Mouse (Mus musculus): ENCODE results near the gene Ppp4r3b.
A peak's percentile ranks its signal among the peaks of the same experiment; 100 is the strongest.

The Ppp4r3b gene

DNA sequence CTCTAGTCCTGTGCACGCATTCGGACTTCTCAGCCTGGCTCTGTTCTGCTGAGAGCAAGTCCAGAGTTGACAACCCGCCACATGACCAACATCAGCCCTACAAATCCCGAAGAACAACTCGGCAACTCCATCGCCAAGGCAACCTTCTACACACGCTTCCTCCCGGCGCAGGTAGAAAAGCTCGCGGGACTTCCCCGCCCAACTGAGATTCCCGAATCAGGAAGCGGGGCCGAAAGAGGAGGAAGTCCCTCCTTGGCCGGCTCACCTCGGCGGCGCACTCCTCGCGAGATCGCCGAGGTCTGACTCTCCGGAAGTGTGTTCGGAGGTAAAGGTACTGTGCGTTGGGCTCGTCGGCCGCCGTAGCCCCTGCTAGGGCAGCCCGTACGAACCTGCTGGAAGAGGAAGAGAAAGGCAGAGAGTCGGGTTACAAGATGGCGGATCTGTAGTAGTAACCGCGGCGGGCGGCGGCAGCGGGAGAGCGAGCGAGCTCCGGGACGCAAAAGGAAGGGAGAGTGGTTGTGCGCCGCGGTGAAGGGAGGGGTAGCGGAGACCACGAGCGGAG is at the start of gene Ppp4r3b:
TSS of gene Ppp4r3b (plus strand) at position 328 of the 562 bp plus-strand sequence.
- DNase-seq, result peak; percentile 100

DNA sequence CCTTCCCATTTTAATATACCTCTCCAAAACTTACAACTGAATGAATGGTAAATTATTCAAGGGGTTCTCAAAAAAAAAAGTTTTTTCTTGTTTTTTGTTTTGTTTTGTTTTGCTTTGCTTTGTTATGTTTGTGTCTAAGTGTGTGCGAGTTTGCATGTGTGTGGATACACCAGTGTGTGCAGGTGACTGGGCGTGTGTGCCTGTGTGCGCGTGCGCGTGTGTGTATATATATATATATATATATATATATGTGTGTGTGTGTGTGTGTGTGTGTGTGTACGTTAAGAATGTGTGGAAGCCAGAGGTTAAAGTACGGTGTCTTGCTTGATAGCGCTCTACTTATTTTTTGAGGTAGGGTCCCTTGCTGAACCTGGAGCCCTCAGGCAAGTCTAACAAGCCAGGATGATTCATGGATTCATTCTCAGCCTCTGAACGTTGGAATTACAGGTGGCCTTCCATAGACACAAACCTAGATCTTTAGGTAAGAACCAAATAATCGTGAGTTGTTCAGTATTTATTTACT is 42.8 kb upstream of the Ppp4r3b start:
- DNase-seq, result no peak

DNA sequence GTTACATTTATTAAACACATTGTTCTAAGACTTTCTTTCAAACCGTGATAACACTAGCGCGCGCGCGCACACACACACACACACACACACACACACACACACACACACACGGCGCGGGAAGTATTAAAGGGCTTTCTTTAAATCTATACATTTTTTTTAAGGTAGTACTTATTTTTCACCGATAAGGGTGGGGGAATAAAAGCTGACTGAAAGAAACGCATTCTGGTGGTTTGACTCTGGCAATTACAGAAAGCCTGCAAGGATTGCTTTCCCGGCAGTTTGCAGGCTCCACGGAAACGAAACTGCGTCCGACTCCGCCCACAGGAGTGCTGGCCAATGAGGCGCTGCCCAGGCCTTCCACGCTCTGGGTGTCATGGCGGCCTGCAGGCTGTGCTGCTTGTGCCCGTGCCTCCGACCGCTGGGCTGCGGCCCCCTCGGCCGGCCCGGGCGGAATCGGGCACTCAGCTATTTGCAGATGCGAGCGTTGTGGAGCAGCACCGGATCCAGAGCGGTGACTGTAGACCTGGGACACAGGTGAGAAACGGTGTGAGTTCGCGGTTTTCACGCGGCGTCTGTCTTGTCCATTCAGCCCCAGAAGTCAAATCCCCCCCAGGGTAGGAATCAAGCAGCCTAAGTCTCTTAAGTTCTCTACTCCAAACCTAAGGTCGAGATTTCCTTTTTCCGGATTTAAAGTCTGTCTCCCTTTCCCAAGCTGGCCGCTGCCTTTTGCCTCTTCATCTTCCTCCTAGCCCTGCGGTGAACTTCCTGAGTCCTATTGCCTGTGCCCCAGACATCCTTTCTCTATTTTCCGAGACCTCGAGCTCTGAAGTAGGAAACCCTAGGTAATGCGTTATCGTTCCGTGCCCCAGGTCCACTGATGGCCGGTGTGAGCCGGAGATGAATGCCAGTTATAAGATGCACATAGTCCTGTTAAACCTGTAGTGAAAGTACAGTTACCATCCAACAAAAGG is 42.0 kb upstream of the Ppp4r3b start, which contains the start of gene Pnpt1:
TSS of gene Pnpt1 (plus strand) at position 360 of the 971 bp plus-strand sequence.
- DNase-seq, result peak; percentile 99

DNA sequence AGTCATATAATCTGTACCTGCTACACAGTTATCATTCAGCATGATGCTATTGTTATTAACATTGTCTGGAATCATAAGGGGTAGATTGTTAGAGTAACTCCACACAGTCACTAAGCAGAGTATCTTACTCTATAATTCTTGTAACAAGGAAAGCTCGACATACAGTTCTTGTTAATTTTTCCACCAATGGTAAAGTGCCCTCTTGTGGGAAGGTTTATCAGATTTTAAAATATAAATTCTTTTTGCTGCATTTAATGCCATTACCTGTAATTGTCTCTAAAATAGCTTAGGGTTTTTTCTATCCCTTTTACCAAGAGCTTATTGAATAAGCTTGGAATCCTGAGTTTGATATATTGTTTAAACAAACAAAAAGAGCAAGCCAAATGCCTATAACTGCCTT is 32.0 kb upstream of the Ppp4r3b start:
- no peak for DNase-seq

DNA sequence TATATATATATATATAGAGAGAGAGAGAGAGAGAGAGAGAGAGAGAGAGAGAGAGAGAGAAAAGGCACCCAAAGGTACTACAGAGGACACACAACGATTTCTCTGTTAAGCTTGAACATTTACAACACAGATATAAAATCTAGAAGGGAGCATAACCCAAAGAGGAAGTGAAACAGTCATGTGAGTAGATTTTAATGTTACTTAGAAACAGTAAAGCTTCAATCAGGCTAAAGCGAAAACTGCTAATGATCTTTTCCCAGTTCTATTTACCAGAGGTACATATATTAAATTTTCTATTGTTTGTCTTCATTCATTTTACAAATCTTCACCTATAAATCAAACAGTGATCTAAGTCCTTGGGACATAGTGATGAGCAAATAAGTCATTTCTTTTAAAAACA is 23.8 kb upstream of the Ppp4r3b start:
- DNase-seq, result no peak

DNA sequence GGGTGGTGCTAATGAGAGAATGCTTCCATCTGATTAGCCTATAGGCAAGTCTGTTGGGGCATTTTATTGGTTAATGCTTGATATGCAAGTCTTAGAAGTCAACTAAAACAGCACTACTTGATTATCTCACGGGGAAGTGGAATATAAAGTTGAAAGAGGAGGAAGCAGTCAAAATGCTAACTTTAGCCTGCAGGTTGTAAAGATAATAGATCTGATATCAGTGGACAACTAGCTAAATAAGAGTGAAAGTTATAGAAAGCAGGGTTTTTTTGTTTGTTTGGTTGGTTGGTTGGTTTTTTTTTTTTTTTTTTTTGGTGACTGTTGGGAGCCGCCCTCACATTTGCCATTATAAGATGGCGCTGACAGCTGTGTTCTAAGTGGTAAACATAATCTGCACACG is 9.1 kb upstream of the Ppp4r3b start:
- no peak for DNase-seq

DNA sequence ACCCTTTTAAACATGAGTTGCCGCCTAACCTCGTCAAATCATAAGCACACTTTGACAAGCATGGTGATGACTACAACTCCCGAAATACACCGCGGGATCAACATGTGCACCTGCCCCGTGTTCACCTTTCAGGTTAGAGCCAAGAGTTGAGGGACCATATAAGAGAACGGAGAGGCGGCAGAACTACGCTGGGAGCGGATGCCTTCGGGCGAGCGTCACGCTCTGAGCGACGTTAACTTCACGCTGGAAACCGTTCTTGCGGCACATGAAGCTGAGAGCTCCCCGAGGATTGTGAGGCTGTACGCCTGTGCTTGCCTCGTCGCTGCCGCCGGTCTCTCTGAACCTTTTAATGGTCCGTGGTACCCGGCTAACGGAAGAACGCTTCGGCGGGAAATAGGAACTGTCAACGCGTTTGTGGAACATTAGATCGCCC is 715 bp upstream of the Ppp4r3b start:
- peak; percentile 92 for DNase-seq

DNA sequence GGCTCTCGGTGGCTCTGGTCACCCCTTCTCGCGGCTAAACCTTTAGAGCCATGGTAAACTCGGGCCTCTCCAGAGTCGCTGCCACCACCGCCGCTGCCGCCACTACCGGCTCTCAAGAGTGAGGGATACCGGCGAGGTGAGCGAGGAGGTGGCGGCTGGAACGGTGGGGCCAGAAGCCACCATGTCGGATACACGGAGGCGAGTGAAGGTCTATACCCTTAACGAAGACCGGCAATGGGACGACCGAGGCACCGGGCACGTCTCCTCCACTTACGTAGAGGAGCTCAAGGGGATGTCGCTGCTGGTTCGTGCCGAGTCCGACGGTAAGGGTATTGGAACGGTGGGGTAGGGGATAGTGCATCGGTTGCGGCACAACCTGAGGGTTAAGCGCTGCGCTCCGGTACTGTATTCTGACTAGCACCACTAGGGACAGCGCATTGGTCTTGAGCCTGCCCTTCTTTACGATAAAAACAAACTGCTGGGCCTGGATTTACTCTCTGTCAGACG is 488 bp downstream of the Ppp4r3b start:
- peak; percentile 97 for DNase-seq

DNA sequence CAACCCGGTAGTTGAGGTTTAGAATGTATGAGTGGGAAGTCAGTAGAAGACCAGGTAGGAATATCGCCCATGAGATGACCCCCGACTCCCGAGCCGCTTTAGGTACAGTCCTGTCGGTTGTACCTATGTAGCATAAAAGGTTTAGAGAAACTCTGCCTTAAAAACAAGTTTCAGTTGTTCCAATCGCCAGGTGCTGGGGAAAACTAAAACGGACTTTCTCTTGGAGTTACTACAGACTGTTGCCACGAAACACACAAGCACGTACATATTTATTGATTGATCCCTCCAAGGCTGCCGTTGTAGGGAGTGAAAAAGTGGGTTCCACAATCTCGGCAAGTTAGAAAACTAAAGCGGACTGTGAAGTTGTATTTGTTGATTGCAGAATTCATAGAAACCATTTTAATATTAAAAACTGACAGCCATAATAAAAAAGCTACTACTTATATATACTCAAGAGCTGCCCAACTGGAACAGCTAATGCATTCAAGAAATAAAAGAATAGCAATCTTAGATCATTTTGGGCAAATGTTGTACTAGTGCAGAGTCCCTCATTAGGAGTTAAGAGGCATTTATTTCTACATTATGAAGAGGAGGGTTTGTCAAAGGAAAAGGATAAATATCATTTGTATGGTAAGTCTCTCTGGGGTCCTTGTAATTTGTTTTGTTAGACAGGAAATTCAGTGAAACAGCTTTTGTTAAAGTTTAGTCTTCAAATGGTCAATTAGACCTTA is 1.2 kb downstream of the Ppp4r3b start:
- no peak for DNase-seq

DNA sequence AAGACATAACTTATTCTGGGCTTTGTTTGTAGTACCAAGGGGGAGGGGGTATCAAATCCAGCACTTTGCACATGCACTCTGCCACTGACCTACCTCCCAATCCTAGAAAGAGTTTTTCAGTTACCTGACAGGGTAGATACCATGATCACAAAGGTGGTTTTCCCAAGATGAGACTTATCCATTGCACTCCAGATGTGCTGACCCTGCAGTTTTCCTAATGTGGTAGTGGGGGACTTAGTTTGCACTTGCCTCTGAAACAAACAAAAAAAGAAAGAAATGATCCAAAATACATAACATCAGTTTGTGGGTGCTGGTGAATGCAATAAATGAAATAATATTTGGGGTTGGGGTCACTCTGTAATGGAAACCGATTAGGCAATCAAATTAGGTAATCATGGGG is 6.6 kb downstream of the Ppp4r3b start:
- peak; percentile 12 for DNase-seq

DNA sequence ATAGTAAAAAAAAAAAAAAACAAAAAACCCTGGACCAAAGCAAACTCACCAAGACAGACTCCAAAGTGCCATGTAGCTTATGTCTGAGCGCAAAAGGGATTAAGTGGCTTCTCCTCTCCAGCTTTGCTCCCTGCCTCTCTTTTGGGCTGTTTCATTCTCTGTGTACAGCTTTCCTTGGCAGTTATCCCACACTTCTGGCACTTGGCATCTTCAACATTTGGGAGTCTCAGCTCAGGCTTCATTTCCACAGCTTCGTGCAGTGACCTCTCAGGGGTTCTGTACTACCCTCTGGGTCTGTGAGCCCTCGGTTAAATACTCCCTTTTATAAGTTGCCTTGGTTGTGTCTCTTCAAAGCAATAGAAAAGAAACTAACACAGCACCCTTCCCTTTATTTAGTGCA is 8.0 kb downstream of the Ppp4r3b start:
- peak; percentile 86 for DNase-seq

DNA sequence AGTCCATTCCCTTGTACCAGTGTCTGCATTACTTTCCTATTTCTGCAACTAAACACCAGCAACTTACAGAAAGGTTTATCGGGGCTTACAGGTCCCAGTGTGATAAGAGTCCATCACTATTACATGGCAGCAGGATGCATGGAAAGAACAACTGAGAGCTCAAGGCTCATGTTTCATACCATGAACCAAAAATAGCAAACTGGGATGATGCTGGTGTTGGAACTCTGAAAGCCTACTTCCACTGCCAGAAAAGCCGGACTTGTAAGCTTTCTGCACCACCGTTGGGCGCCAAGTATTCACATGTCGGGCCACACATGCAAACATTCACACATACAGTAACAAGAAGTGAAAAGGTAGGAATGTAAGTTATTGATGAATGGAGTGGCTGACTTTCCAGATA is 9.1 kb downstream of the Ppp4r3b start:
- peak; percentile 64 for DNase-seq

DNA sequence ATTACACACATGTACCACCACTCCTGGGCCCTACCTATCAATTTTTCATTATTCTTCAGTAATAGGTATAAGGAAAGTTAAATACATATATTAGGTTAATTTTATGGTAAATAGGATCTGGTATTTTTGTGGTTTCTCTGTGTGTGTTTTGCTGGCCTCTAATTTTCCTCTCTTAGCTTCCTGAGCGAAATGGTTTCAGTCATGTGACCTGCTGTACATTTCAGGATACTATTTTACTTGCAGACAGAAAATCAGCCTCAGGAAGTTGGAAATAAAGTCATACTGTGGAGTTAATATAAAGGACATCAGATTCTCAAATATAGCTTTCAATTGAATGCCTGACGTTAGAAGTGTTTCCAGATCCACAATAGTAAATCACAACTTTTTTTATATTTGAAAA is 16.3 kb downstream of the Ppp4r3b start:
- DNase-seq, result no peak

DNA sequence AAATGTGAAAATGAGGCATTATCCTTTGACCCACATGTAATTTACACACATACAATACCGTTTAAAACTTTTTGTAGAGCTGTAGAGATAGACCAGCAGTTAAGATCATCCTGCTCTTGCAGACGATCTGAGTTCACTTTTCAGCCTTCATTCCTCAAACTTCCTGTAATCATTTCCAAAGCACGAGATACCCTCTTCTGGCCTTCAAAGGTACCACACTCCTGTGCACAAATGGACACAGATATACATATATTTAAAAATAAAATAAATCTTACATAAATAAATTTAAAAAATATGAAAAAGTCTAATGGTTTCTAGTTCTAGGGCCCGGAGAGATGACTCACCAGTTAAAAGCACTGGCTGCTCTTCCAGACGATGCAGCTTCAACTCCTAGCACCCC is 31.0 kb downstream of the Ppp4r3b start:
- DNase-seq, result no peak

DNA sequence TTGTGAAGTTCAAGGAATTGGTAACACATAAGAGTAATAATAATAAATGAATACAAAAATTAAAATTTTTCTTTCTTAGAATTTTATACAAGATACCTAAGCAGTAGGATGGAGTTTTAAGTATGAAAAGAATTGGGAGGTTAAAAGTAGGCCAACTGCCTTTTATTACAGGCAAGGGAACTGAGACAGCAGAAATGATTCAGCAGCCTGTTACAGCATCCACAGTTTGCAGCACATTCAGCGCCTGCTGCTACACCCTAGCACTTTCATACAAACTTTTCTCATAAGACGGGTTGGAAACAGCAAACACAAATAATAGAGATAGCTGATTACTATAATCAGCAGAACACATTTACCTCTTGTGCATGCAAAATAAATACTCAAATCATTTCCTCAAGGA is 37.1 kb downstream of the Ppp4r3b start:
- DNase-seq, result no peak

DNA sequence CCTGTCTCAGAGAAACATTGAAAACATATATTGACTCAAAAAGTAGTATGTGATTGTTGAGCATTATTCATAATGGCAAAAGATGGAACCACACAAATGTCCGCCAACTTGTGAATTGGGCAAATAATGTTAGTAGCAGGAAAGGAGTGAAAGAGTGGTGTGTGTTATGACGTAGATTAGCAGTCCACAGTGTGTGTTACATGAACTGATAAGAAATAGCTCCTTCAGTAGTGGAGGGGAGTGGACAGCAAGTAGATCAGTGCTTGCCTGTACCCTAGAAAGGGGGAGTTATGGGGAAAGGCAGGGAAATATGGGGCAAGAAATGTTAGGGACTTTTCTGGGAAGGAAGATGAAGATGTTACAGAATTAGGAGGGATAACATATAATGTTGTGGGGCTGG is 43.5 kb downstream of the Ppp4r3b start:
- DNase-seq, result no peak

DNA sequence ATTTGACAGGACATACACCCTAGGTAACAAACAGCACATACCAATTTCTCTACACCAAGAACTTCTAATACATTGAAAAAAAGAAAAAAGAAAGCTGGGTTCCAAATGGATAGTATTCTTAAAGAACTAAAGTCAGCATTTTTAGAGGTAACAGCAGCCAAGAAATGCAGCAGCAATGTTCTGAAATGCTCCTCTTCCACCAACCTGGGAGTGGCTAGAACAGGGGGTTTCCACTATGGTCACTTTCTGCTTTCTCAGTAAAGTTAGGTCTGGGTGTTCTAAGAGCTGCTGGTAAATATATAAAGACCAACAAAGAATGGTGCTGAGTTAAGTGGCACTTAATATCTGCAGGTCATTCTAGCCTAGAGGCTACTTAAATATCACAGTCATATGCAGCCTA is 46.4 kb downstream of the Ppp4r3b start:
- no peak for DNase-seq

DNA sequence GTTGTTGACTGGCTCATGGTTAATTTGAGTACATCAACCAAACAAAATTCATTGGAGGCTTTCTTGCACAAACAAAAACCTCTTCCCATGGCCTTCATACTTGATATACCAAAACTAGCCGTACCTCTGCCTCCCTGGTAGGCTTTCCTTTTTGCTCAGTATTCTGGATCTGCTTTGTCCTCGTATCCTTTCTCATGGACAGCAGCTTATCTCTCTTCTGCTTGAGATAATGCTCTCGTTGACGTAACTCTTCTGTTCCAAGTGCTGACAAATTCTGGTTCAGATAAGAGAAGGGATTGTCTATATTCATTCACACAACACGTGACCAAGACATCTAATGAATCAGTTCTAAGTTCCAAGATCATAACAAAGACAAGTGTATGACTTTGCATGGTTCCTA is 49.6 kb downstream of the Ppp4r3b start:
- no peak for DNase-seq

DNA sequence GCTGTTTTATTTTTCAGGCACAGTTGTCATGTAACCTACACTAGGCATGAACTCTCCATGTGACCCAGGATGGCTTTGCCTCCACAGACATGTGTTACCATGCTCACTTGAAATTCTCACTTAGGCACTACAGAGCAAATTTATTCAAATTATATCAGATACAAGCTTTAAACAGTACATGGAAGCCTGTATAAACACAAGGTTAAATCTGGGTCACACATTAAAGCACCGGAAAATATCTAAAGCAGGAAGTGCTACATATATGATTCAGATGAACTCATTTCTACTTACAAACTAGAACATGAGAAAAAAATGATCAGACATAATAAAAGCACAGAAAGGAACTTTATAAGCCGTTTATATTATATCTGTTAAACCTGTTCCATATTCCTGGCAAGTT is 52.1 kb downstream of the Ppp4r3b start:
- no peak for DNase-seq

DNA sequence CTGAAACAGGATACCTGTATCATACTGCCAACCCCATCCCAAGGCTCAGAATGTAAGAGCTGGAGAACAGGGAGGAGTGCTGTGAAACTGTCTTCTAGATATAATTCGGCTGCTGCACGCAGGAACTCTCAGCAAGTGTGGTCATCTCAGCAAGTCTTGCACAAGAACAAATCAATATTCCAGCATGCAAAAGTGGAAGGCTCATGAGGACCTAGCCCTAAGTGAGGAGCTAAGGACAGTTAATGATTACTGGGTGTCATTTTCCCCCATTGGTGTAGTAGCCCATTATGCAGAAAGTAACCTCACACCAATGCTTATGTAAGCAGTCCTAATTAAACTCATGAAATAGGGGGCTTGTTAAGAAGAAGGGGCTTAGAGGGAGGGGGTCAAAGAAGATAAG is 56.3 kb downstream of the Ppp4r3b start:
- peak; percentile 54 for DNase-seq

DNA sequence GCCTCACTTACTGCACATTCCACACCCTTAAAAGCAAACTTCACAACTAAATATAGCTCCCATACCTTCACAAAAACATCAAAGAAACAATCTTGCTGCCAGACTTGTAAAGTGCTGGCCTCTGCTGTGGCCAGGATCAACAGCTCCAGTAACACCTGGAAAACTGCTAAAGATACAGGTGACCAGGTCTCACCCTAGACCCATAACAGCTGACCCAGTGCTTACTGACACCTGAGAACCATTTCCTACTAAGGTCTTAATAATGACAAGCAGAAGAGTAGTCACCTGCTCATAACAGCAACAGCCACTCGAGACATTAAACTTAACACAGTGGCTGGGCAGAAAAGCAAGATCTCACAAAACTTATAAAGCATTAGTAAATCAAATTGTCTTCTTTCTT is 60.9 kb downstream of the Ppp4r3b start:
- DNase-seq, result peak; percentile 48

DNA sequence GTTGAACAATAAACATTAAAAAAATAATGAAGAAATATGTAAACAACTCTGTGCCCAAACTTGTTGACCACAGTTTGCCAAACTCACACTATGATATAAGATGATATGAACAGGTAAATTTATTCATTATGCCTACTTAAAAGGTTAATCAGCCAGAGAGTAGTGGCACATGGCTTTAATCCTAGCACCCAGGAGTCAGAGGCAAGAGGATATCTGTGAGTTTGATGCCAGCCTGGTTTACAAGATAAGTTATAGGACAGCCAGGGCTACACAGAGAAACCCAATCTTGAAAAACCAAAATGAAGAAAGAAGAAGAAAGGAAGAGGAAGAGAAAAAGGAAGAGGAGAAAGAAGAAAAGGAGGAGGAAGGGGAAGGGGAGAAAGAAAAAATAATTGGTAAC is 64.7 kb downstream of the Ppp4r3b start:
- DNase-seq, result peak; percentile 40

DNA sequence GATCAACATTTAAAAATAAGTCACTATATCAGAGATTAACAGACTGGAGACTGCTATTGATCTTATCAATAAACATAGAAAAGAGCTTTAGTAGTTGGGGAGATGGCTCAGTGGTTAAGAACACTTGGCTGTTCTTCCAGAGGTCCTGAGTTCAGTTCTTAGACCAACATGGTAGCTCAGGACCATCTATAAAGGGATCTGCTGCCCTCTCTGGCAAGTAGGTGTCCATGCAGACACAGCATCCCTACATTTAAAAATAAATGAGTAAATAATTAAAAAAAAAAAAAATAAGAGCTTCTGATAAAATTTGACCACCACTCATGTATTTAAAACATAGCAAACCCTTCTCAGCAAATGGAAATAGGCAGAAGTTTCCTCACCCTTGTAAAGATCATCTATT is 65.4 kb downstream of the Ppp4r3b start:
- no peak for DNase-seq

All from heart, adult 11 months (tissue).